ENCODE assay signal across 9 mouse cellular contexts in genomic region chr14:31397791-31398595, GRCm38 (mm10). TPM values are rescaled to one million over a fixed set of nuclear protein-coding genes. Genes with fewer than 3 reads are reported as not detected.
DNase-seq lines count a peak whose midpoint lies in the region; ATAC-seq and TF ChIP-seq lines count a peak whose summit lies in the region.
"Had no signal": no experiment of that assay in that cellular context is flagged by ENCODE, and none has a peak within 500 bp of the region (broad histone marks: within the 10 kb centered on the region; RNA-seq: fewer than 3 reads in every experiment).

No protein-coding gene starts in this region.

- TF ChIP-seq CTCF in testis, adult 2 months (IDR thresholded peaks at IDR 0.05; ENCODE audit: control insufficient read depth, insufficient read depth, insufficient replicate concordance, low read depth, low read length): no peak
- no peak for TF ChIP-seq CTCF in kidney, adult 2 months (conservative IDR thresholded peaks at IDR 0.05; ENCODE audit: insufficient read depth, insufficient read length, low read depth, low read length)

- WGBS in heart, embryonic 11.5 days (ENCODE audit: insufficient replicate concordance): 76% methylated on average over 9 of the region's 9 CpGs
- 40% methylated on average over 9 of the region's 9 CpGs for WGBS in kidney, adult 2 months

- no peaks in the 10 kb centered on the region for H3K9me3 ChIP-seq in heart, embryonic 11.5 days (replicated peaks; ENCODE audit: control insufficient read depth, low read length)

- no peak overlapping the region for H3K27ac ChIP-seq in heart, embryonic 11.5 days (ENCODE audit: low read depth, low read length)
- H3K27ac ChIP-seq in testis, adult 2 months (ENCODE audit: control insufficient read depth, insufficient read depth, low read depth, low read length): peak overlapping the region; percentile 51; the same call in 1 of the 2 replicates
- H3K27ac ChIP-seq in kidney, adult 2 months (ENCODE audit: insufficient read depth, low read depth, low read length): peak overlapping the region; percentile 90

- H3K27me3 ChIP-seq in heart, embryonic 11.5 days (ENCODE audit: control insufficient read depth, insufficient read depth, low read length): no peaks in the 10 kb centered on the region
- no peaks in the 10 kb centered on the region for H3K27me3 ChIP-seq in testis, adult 2 months (ENCODE audit: control insufficient read depth, insufficient read depth, low read length)
- H3K27me3 ChIP-seq in kidney, adult 2 months (replicated peaks; ENCODE audit: control insufficient read depth, insufficient read depth, low read length): no peaks in the 10 kb centered on the region

- peak; percentile 97 for DNase-seq in heart, adult 11 months
- DNase-seq in testis, postnatal 10 days (ENCODE audit: low spot score): no peak
- peak; percentile 83 for DNase-seq in kidney, adult 2 months
- peak; percentile 44 for DNase-seq in testis, postnatal 14 days (ENCODE audit: low spot score)
- DNase-seq in urinary bladder, postnatal 4 days (ENCODE audit: low spot score in 2 of 2): no peak
- DNase-seq: layer of hippocampus, postnatal 36 days had no signal

- H3K4me1 ChIP-seq in heart, embryonic 11.5 days (ENCODE audit: control insufficient read depth, insufficient read depth, low read length): peaks cover 58% of the 10 kb centered on the region
- H3K4me1 ChIP-seq in testis, adult 2 months (ENCODE audit: control insufficient read depth, insufficient read depth, low read length): peaks cover 14% of the 10 kb centered on the region
- H3K4me1 ChIP-seq in kidney, adult 2 months (ENCODE audit: control insufficient read depth, insufficient read depth, low read length): peaks cover 48% of the 10 kb centered on the region

- H3K9ac ChIP-seq in heart, embryonic 11.5 days (ENCODE audit: low read depth, low read length): no peak overlapping the region

- no peak for ATAC-seq in heart, embryonic 11.5 days (replicated peaks; ENCODE audit: insufficient number of reproducible peaks, low FRiP score, low TSS enrichment)
- ATAC-seq in frontal cortex, adult (ENCODE audit: low TSS enrichment): no peak

- H3K36me3 ChIP-seq in heart, embryonic 11.5 days (ENCODE audit: control insufficient read depth, insufficient read depth, low read length): no peaks in the 10 kb centered on the region
- no peaks in the 10 kb centered on the region for H3K36me3 ChIP-seq in testis, adult 2 months (ENCODE audit: control insufficient read depth, insufficient read depth, low read length)
- H3K36me3 ChIP-seq in kidney, adult 2 months (ENCODE audit: control insufficient read depth, insufficient read depth, low read length): no peaks in the 10 kb centered on the region

- no peak overlapping the region for H3K4me3 ChIP-seq in heart, embryonic 11.5 days (ENCODE audit: low read depth, low read length)
- no peak overlapping the region for H3K4me3 ChIP-seq in testis, adult 2 months (ENCODE audit: control insufficient read depth, low read depth, low read length)
- no peak overlapping the region for H3K4me3 ChIP-seq in kidney, adult 2 months (ENCODE audit: insufficient read depth, low read depth, low read length)

- no peak overlapping the region for H3K4me2 ChIP-seq in heart, embryonic 11.5 days

- no peak for TF ChIP-seq POLR2A in testis, adult 2 months (IDR thresholded peaks at IDR 0.05; ENCODE audit: control insufficient read depth, low read depth, low read length)
- TF ChIP-seq POLR2A in kidney, adult 2 months (IDR thresholded peaks at IDR 0.05; ENCODE audit: low read depth, low read length): no peak

RNA-seq across cellular contexts. Expression of gene Sh3bp5, which starts 37.9 kb away (rescaled TPM):
- 10.9 and 16.8 TPM in 2 replicates for polyA plus RNA-seq in heart, embryonic 11.5 days (2014; fragmentation: Nextera tagmentation; extraction: Ambion mirVana)
- 39.6 and 41.2 TPM in 2 replicates for polyA plus RNA-seq in testis, adult 2 months (2012; rRNA removed)
- 33.4 and 43.4 TPM in 2 replicates for polyA plus RNA-seq in kidney, adult 2 months (2012; rRNA removed)

Comparison
In these comparisons a context has a peak if more than half of its experiments do, and no peak if none do; other contexts are left out.
1. DNase-seq: peak in heart, adult 11 months (single experiment), kidney, adult 2 months (single experiment) and testis, postnatal 14 days (single experiment); none in testis, postnatal 10 days (single experiment) and urinary bladder, postnatal 4 days (0 of 2).